Mouse (Mus musculus): ENCODE measurements around the gene Scap.

DNA sequence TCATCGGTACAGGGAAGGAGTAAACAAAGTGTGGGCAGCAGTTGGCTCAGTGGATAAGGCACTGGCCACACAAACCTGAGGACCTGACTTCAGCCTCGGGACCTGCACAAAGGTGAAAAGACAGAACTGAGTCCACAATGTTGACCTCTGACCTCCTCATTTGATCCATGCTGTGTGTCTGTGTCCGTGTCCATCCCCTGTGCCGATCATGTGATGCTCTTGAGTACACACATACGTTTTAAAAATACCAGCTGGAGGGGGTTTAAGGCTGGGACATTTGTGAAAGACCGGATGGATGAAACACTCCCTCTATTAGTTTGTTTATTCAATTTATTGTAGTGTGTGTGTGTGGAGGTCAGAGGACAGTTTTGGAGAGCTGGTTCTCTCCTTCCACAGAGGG is 10.7 kb downstream of the Scap start:
- TF ChIP-seq CTCF (IDR thresholded peaks at IDR 0.05; ENCODE audit: borderline replicate concordance, insufficient read depth, low read length), result no peak
- TF ChIP-seq POLR2A (IDR thresholded peaks at IDR 0.05; ENCODE audit: low read depth, low read length), result no peak

Measured in embryonic fibroblast, embryonic 13.5 days (primary cell).